Comparison of ENCODE assay signal across 14 mouse cellular contexts in the genomic region with DNA sequence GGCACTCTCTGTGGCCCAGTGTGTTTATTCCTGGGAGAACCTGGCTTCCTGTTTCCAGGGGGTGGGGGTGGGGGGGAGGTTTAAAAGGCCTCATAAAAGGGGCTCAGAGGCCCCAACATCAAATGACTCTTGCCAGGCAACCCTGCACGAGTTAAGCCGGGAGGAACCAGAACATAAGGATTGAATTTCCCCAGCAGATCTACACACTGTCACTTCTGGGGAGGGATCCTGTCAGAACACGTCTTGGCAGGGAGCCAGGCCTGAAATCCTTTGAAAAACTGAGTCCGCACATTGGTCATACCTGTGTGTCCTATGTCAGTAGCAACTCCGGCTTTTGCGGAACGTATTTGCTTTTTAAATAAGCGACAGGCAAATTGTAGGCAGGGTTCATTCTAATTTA. TPM values are rescaled to one million over a fixed set of nuclear protein-coding genes. Genes with fewer than 3 reads are reported as not detected.
DNase-seq lines count a peak whose midpoint lies in the region; ATAC-seq lines count a peak whose summit lies in the region.
"Had no signal": no experiment of that assay in that cellular context is flagged by ENCODE, and none has a peak within 500 bp of the region (broad histone marks: within the 10 kb centered on the region; RNA-seq: fewer than 3 reads in every experiment).

No protein-coding gene starts in this region.

- H3K27ac ChIP-seq in midbrain, embryonic 10.5 days (replicated peaks) = peak overlapping the region; percentile 67
- no peak overlapping the region for H3K27ac ChIP-seq in midbrain, embryonic 11.5 days (ENCODE audit: low read depth, low read length)
- H3K27ac ChIP-seq in embryonic facial prominence, embryonic 13.5 days = peak overlapping the region; percentile 89
- H3K27ac ChIP-seq in midbrain, embryonic 15.5 days = 0 out of 2 replicates have a peak overlapping the region, but pooled peaks have one; percentile 25
- H3K27ac ChIP-seq in heart, embryonic 10.5 days = no peak overlapping the region
- H3K27ac ChIP-seq: hindbrain, embryonic 13.5 days had no signal

- WGBS in midbrain, embryonic 10.5 days = 32% methylated on average over 8 of the region's 8 CpGs
- WGBS in midbrain, embryonic 11.5 days = 32% methylated on average over 8 of the region's 8 CpGs
- 4% methylated on average over 8 of the region's 8 CpGs for WGBS in embryonic facial prominence, embryonic 13.5 days
- WGBS in midbrain, embryonic 15.5 days = 20% methylated on average over 8 of the region's 8 CpGs
- 47% methylated on average over 8 of the region's 8 CpGs for WGBS in heart, embryonic 10.5 days

- H3K4me3 ChIP-seq in midbrain, embryonic 10.5 days = no peak overlapping the region
- H3K4me3 ChIP-seq in midbrain, embryonic 11.5 days (ENCODE audit: low read depth, low read length) = no peak overlapping the region
- H3K4me3 ChIP-seq in embryonic facial prominence, embryonic 13.5 days = no peak overlapping the region
- no peak overlapping the region for H3K4me3 ChIP-seq in midbrain, embryonic 15.5 days
- H3K4me3 ChIP-seq in heart, embryonic 10.5 days = no peak overlapping the region
- H3K4me3 ChIP-seq: heart, embryonic 12.5 days; hindbrain, embryonic 13.5 days had no signal

- H3K36me3 ChIP-seq in midbrain, embryonic 10.5 days = no peaks in the 10 kb centered on the region
- no peaks in the 10 kb centered on the region for H3K36me3 ChIP-seq in midbrain, embryonic 11.5 days (ENCODE audit: control insufficient read depth, insufficient read depth, low read length)
- H3K36me3 ChIP-seq in embryonic facial prominence, embryonic 13.5 days = no peaks in the 10 kb centered on the region
- no peaks in the 10 kb centered on the region for H3K36me3 ChIP-seq in midbrain, embryonic 15.5 days (replicated peaks)
- no peaks in the 10 kb centered on the region for H3K36me3 ChIP-seq in heart, embryonic 10.5 days
- H3K36me3 ChIP-seq: heart, embryonic 12.5 days; hindbrain, embryonic 13.5 days had no signal

- DNase-seq in cerebellum, postnatal 14 days = peak; percentile 16 to 38
- no peak for DNase-seq in cerebellum, adult 8-10 months
- no peak for DNase-seq in midbrain, embryonic 10.5 days (ENCODE audit: low spot score)
- DNase-seq in midbrain, embryonic 11.5 days (ENCODE audit: low spot score, missing footprints) = no peak
- no peak for DNase-seq in adrenal gland, postnatal 25 days
- DNase-seq in heart, embryonic 10.5 days (ENCODE audit: low spot score) = no peak
- DNase-seq: cerebellum, adult 2 months; liver, postnatal 0 days; right cerebral cortex, postnatal 4 days had no signal

- H3K27me3 ChIP-seq in midbrain, embryonic 10.5 days (ENCODE audit: low read depth, poor library complexity, severe bottlenecking) = peaks cover 67% of the 10 kb centered on the region
- H3K27me3 ChIP-seq in midbrain, embryonic 11.5 days (ENCODE audit: control insufficient read depth, insufficient read depth, low read length) = no peaks in the 10 kb centered on the region
- no peaks in the 10 kb centered on the region for H3K27me3 ChIP-seq in embryonic facial prominence, embryonic 13.5 days
- peaks cover 11% of the 10 kb centered on the region; the same call in 1 of the 2 replicates for H3K27me3 ChIP-seq in midbrain, embryonic 15.5 days (replicated peaks)
- peaks cover 42% of the 10 kb centered on the region for H3K27me3 ChIP-seq in heart, embryonic 10.5 days (ENCODE audit: insufficient read depth, poor library complexity, severe bottlenecking)

- H3K9ac ChIP-seq in midbrain, embryonic 11.5 days (ENCODE audit: low read length) = no peak overlapping the region
- H3K9ac ChIP-seq in embryonic facial prominence, embryonic 13.5 days = peak overlapping the region; percentile 2; the same call in 1 of the 2 replicates
- H3K9ac ChIP-seq in midbrain, embryonic 15.5 days = no peak overlapping the region
- H3K9ac ChIP-seq: heart, embryonic 12.5 days; hindbrain, embryonic 13.5 days; liver, postnatal 0 days had no signal

- ATAC-seq in midbrain, embryonic 11.5 days (ENCODE audit: low FRiP score) = no peak
- ATAC-seq in embryonic facial prominence, embryonic 13.5 days (ENCODE audit: insufficient number of reproducible peaks, insufficient read depth, low FRiP score, low TSS enrichment, low read depth) = peak; percentile 61; the same call in 1 of the 2 replicates
- no peak for ATAC-seq in midbrain, embryonic 15.5 days (replicated peaks)
- ATAC-seq: liver, postnatal 0 days had no signal

- no peak overlapping the region for H3K4me2 ChIP-seq in midbrain, embryonic 11.5 days
- peak overlapping the region; percentile 41 for H3K4me2 ChIP-seq in embryonic facial prominence, embryonic 13.5 days
- no peak overlapping the region for H3K4me2 ChIP-seq in midbrain, embryonic 15.5 days
- H3K4me2 ChIP-seq: heart, embryonic 12.5 days; hindbrain, embryonic 13.5 days had no signal

- peaks cover 45% of the 10 kb centered on the region for H3K4me1 ChIP-seq in midbrain, embryonic 10.5 days
- peaks cover 19% of the 10 kb centered on the region for H3K4me1 ChIP-seq in midbrain, embryonic 11.5 days (ENCODE audit: control insufficient read depth, insufficient read depth, low read length)
- peaks cover 48% of the 10 kb centered on the region for H3K4me1 ChIP-seq in embryonic facial prominence, embryonic 13.5 days
- peaks cover 23% of the 10 kb centered on the region for H3K4me1 ChIP-seq in midbrain, embryonic 15.5 days
- H3K4me1 ChIP-seq in heart, embryonic 10.5 days = peaks cover 36% of the 10 kb centered on the region

- H3K9me3 ChIP-seq in midbrain, embryonic 10.5 days (replicated peaks) = no peaks in the 10 kb centered on the region
- no peaks in the 10 kb centered on the region for H3K9me3 ChIP-seq in midbrain, embryonic 11.5 days (ENCODE audit: control insufficient read depth, low read length)
- H3K9me3 ChIP-seq in embryonic facial prominence, embryonic 13.5 days = no peaks in the 10 kb centered on the region
- no peaks in the 10 kb centered on the region for H3K9me3 ChIP-seq in midbrain, embryonic 15.5 days
- no peaks in the 10 kb centered on the region for H3K9me3 ChIP-seq in heart, embryonic 10.5 days
- H3K9me3 ChIP-seq: hindbrain, embryonic 13.5 days had no signal

RNA-seq across cellular contexts. Expression of a gene that starts 19.3 kb away (rescaled TPM):
- polyA plus RNA-seq in midbrain, embryonic 10.5 days (2016; fragmentation: Nextera tagmentation; extraction: Ambion mirVana) = 14.0 and 15.0 TPM in 2 replicates
- polyA plus RNA-seq in midbrain, embryonic 11.5 days (2014; fragmentation: Nextera tagmentation; extraction: Ambion mirVana) = 22.4 and 25.6 TPM in 2 replicates
- polyA plus RNA-seq in embryonic facial prominence, embryonic 13.5 days (2015; fragmentation: Nextera tagmentation; extraction: Ambion mirVana) = 9.2 and 12.6 TPM in 2 replicates
- 5.9 and 6.7 TPM in 2 replicates for polyA plus RNA-seq in midbrain, embryonic 15.5 days (2015; fragmentation: Nextera tagmentation; extraction: Ambion mirVana)
- total RNA-seq in adrenal gland, postnatal 25 days (2021) = 0.76 TPM in 2 replicates
- polyA plus RNA-seq in heart, embryonic 10.5 days (2016; fragmentation: Nextera tagmentation; extraction: Ambion mirVana) = 0.58 and 1.0 TPM in 2 replicates
- total RNA-seq: megakaryocyte progenitor cell, adult 5-6 weeks had no signal
- polyA plus RNA-seq: liver, postnatal 0 days had no signal

Comparison
In these comparisons a context has a peak if more than half of its experiments do, and no peak if none do; other contexts are left out.
1. DNase-seq: peak in cerebellum, postnatal 14 days (2 of 2); none in cerebellum, adult 8-10 months (single experiment), midbrain, embryonic 10.5 days (single experiment), midbrain, embryonic 11.5 days (single experiment), adrenal gland, postnatal 25 days (single experiment) and heart, embryonic 10.5 days (single experiment).
2. H3K27ac ChIP-seq: peak in midbrain, embryonic 10.5 days (single experiment), embryonic facial prominence, embryonic 13.5 days (single experiment) and midbrain, embryonic 15.5 days (single experiment); none in midbrain, embryonic 11.5 days (single experiment) and heart, embryonic 10.5 days (single experiment).